Mouse (Mus musculus): ENCODE data around the gene Gm21833. TPM values are rescaled to one million over a fixed set of nuclear protein-coding genes. Genes with fewer than 3 reads are reported as not detected.
"Not testable (repeated sequence)": the region's sequence is repeated elsewhere in the genome, so short reads cannot be mapped to it uniquely, and the experiment has no call there.

Gm21833 gene
- total RNA-seq (2021): not detected

DNA sequence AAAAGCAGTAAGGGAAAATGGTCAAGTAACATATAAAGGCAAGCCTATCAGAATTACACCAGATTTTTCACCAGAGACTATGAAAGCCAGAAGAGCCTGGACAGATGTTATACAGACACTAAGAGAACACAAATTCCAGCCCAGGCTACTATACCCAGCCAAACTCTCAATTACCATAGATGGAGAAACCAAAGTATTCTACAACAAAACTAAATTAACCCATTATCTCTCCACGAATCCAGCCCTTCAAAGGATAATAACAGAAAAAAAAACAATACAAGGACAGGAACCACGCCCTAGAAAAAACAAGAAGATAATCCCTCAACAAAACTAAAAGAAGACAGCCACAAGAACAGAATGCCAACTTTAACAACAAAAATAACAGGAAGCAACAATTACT lies at the start of gene Gm21833:
TSS of gene Gm21833 (plus strand) at position 301 of the 400 bp plus-strand sequence.
- intact Hi-C loops (cut with DNase I); DNase-seq: not testable (repeated sequence)

DNA sequence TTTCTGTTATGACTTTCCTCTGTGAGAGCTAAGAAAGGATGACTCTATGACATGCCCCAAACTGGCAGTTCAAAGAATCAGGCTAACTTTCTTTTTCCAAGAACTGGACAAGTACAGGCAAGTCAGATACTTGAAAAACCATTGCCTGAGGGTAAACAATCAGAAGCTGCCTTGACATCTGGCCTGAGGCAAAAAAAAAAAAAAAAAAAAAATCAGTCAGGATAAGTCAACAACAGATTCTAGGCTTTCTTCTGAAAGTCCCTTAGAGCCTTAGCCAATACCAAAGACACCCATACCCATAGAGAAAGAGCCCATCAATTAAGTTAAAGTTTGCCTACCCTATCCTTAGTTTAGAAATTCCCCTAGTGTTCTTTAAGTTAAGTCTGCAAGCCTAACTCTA lies 38.7 kb upstream of the Gm21833 start:
- intact Hi-C loops (cut with DNase I): no loop called here
- no peak for DNase-seq

DNA sequence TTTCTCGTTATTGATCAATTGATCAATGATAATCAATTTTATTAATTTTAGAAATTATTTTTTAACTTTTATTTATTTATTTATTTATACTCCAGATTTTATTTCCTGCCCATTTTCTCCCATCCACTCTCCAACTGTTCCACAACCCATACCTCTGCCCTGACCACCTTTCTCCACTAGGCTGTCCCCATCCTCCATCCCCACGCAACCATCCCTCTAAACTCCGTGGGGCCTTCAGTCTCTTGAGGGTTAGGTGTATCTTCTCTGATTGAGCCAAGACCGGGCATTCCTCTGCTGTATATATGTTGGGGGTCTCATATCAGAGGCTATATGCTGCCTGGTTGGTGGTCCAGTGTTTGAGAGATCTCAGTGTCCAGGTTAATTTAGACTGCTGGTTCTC lies 31.7 kb upstream of the Gm21833 start:
- intact Hi-C loops (cut with DNase I): no loop called here
- no peak for DNase-seq

DNA sequence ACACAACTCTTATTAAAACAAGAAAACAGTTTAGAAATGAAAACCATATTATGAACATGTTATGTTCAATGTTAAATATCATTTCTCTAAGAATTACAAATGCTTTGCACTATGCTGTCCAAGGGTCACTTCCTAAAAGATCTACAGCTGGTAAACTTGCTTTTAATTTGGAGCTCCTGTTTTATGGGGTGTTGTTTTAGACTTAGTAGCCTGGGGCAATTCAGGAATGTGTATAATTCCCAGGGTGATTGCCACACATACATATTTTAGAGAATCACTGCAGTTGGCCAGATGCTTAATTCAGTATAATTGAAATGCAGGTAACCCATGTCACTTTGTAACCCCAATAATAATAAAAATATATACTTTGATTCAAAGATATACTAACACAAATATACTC lies 12.9 kb upstream of the Gm21833 start:
- intact Hi-C loops (cut with DNase I): no loop called here

GRCm38 (mm10) chr16:82816615-82817014 lies 11.6 kb upstream of the Gm21833 start:
- intact Hi-C loops (cut with DNase I): no loop called here
- no peak for DNase-seq

More for the DNA sequence above, 12.9 kb upstream of the Gm21833 start:
- no peak for DNase-seq

DNA sequence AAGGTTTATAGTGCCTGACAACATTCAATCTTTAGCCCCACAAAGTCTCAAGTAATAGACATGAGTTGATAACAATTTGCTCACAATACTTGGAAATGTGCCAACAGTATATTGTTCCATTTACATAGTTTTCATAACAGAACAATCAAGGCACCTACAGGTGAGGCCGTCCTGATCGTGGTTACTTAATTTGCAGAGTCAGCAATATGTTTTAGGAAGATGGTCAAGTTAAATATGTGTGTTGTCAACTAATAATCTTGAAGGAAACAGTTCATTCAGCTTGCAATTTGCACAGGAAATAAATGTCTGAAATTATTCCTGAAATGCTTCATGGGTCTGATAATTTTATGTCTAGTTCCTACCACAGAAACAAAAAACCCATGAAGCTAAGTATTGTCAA lies 27.6 kb downstream of the Gm21833 start:
- intact Hi-C loops (cut with DNase I): no loop called here
- DNase-seq: no peak

- intact Hi-C loops (cut with DNase I): no loop called here
- DNase-seq: no peak
Observed at GRCm38 (mm10) chr16:82864590-82864989, 36.4 kb downstream of the Gm21833 start.
